Mouse (Mus musculus) liver, embryonic 15.5 days (tissue): ENCODE data around the gene C9. TPM values are rescaled to one million over a fixed set of nuclear protein-coding genes. Genes with fewer than 3 reads are reported as not detected.

Experiments used
- ATAC-seq: fragments of 200-750 bp; cut with Nextera tagmentation; 2 replicates; pipeline ENCODE4 v1.8.0; 2017; ENCODE audit warnings: moderate number of reproducible peaks, mild to moderate bottlenecking, moderate library complexity; ENCODE audit not compliant: insufficient read depth
- H3K27ac ChIP-seq: fragments of 300-500 bp; sonication (generic); replicated peaks from 2 replicates; pipeline ENCODE4 v1.5.1; 2015; ENCODE audit warnings: mild to moderate bottlenecking, inconsistent platforms
- H3K27me3 ChIP-seq: fragments of 300-500 bp; sonication (generic); 2 replicates; pipeline ENCODE4 v1.6.1; 2015; ENCODE audit warnings: mild to moderate bottlenecking, inconsistent platforms
- H3K36me3 ChIP-seq: fragments of 300-500 bp; sonication (generic); replicated peaks from 2 replicates; pipeline ENCODE4 v1.6.1; 2015; ENCODE audit warnings: moderate library complexity, mild to moderate bottlenecking, inconsistent platforms
- H3K4me1 ChIP-seq: fragments of 300-500 bp; sonication (generic); replicated peaks from 2 replicates; pipeline ENCODE4 v1.6.1; 2015; ENCODE audit warnings: inconsistent platforms
- H3K4me2 ChIP-seq: fragments of 300-500 bp; sonication (generic); 2 replicates; pipeline ENCODE4 v1.6.1; 2015; ENCODE audit warnings: moderate library complexity, mild to moderate bottlenecking, inconsistent platforms
- H3K4me3 ChIP-seq: fragments of 300-500 bp; sonication (generic); replicated peaks from 2 replicates; pipeline ENCODE4 v1.5.1; 2015; ENCODE audit warnings: mild to moderate bottlenecking, inconsistent platforms
- H3K9ac ChIP-seq: fragments of 300-500 bp; sonication (generic); 2 replicates; pipeline ENCODE4 v1.6.1; 2015; ENCODE audit warnings: moderate library complexity, mild to moderate bottlenecking, inconsistent platforms
- H3K9me3 ChIP-seq: fragments of 300-500 bp; sonication (generic); replicated peaks from 2 replicates; pipeline ENCODE4 v1.6.1; 2016; ENCODE audit warnings: inconsistent platforms
- WGBS: fragments of 180-500 bp; shearing (Covaris S2); methylation state at CpG from one replicate; pipeline ENCODE4 v1.1.7; 2015; ENCODE audit warnings: mixed read lengths; ENCODE audit not compliant: insufficient replicate concordance; 5-methylcytosine and 5-hydroxymethylcytosine counted together
- polyA plus RNA-seq: library from polyadenylated mRNA; unstranded; fragments of >200 nt; fragmentation: Nextera tagmentation; extraction: Ambion mirVana; gene quantifications from 2 replicates; pipeline ENCODE4 v1.2.1, GENCODE M21; 2015

C9 gene
- polyA plus RNA-seq, 1 experiment from 2014 or later = 6.2 TPM

GRCm38 (mm10) chr15:6432411-6432810 lies 12.7 kb upstream of the C9 start:
- Histone ChIP-seq H3K9me3 (no peaks in the 10 kb centered on the region), H3K27me3 (no peaks in the 10 kb centered on the region), H3K4me2 (no peak overlapping the region), H3K36me3 (no peaks in the 10 kb centered on the region), H3K27ac (no peak overlapping the region), H3K4me3 (no peak overlapping the region), H3K4me1 (no peaks in the 10 kb centered on the region), H3K9ac (no peak overlapping the region)
- WGBS = 69% methylated on average over 7 of the region's 7 CpGs
- no peak for ATAC-seq

GRCm38 (mm10) chr15:6435281-6435680 lies 9.8 kb upstream of the C9 start:
- Histone ChIP-seq H3K4me3 (no peak overlapping the region), H3K4me2 (no peak overlapping the region), H3K27ac (no peak overlapping the region), H3K9ac (no peak overlapping the region), H3K27me3 (no peaks in the 10 kb centered on the region), H3K4me1 (no peaks in the 10 kb centered on the region), H3K9me3 (no peaks in the 10 kb centered on the region), H3K36me3 (no peaks in the 10 kb centered on the region)
- ATAC-seq = no peak
- 68% methylated on average over 7 of the region's 7 CpGs for WGBS

GRCm38 (mm10) chr15:6435773-6436172 lies 9.4 kb upstream of the C9 start:
- Histone ChIP-seq H3K4me1 (no peaks in the 10 kb centered on the region), H3K9me3 (no peaks in the 10 kb centered on the region), H3K4me2 (no peak overlapping the region), H3K36me3 (no peaks in the 10 kb centered on the region), H3K4me3 (no peak overlapping the region), H3K9ac (no peak overlapping the region), H3K27me3 (no peaks in the 10 kb centered on the region), H3K27ac (no peak overlapping the region)
- WGBS = 37% methylated on average over 2 of the region's 2 CpGs
- ATAC-seq = no peak

- Histone ChIP-seq H3K4me2 (no peak overlapping the region), H3K4me3 (no peak overlapping the region)
Observed at GRCm38 (mm10) chr15:6438685-6439084, 6.4 kb upstream of the C9 start.

GRCm38 (mm10) chr15:6444452-6444851 lies 675 bp upstream of the C9 start:
- Histone ChIP-seq H3K4me1 (no peaks in the 10 kb centered on the region), H3K27me3 (no peaks in the 10 kb centered on the region), H3K9me3 (no peaks in the 10 kb centered on the region), H3K4me3 (no peak overlapping the region), H3K27ac (no peak overlapping the region), H3K4me2 (no peak overlapping the region), H3K36me3 (no peaks in the 10 kb centered on the region), H3K9ac (no peak overlapping the region)
- WGBS = 71% methylated on average over 2 of the region's 2 CpGs
- no peak for ATAC-seq

More at GRCm38 (mm10) chr15:6438685-6439084, 6.4 kb upstream of the C9 start:
- Histone ChIP-seq H3K4me1 (no peaks in the 10 kb centered on the region), H3K36me3 (no peaks in the 10 kb centered on the region), H3K9me3 (no peaks in the 10 kb centered on the region), H3K27ac (no peak overlapping the region), H3K9ac (no peak overlapping the region), H3K27me3 (no peaks in the 10 kb centered on the region)
- WGBS = 63% methylated on average over 3 of the region's 3 CpGs
- no peak for ATAC-seq

GRCm38 (mm10) chr15:6446181-6446580 lies 1.1 kb downstream of the C9 start:
- Histone ChIP-seq H3K27me3 (no peaks in the 10 kb centered on the region), H3K9ac (no peak overlapping the region), H3K4me2 (no peak overlapping the region), H3K36me3 (no peaks in the 10 kb centered on the region), H3K4me3 (no peak overlapping the region), H3K27ac (no peak overlapping the region), H3K9me3 (no peaks in the 10 kb centered on the region), H3K4me1 (no peaks in the 10 kb centered on the region)
- WGBS = 37% methylated on average over 1 of the region's 1 CpGs
- ATAC-seq = no peak

- Histone ChIP-seq H3K36me3 (no peaks in the 10 kb centered on the region), H3K4me1 (no peaks in the 10 kb centered on the region), H3K9ac (no peak overlapping the region), H3K27ac (no peak overlapping the region), H3K4me3 (no peak overlapping the region), H3K27me3 (no peaks in the 10 kb centered on the region), H3K9me3 (no peaks in the 10 kb centered on the region), H3K4me2 (no peak overlapping the region)
- WGBS = 44% methylated on average over 9 of the region's 9 CpGs
- no peak for ATAC-seq
Observed at GRCm38 (mm10) chr15:6448892-6449291, 3.8 kb downstream of the C9 start.

GRCm38 (mm10) chr15:6454461-6454860 lies 9.3 kb downstream of the C9 start:
- no peak overlapping the region for H3K4me2 ChIP-seq

GRCm38 (mm10) chr15:6461381-6461780 lies 16.3 kb downstream of the C9 start:
- ATAC-seq = no peak
- no peak overlapping the region for H3K9ac ChIP-seq
- H3K27me3 ChIP-seq = no peaks in the 10 kb centered on the region
- no peak overlapping the region for H3K4me3 ChIP-seq
- no peaks in the 10 kb centered on the region for H3K36me3 ChIP-seq
- no peak overlapping the region for H3K27ac ChIP-seq
- no peaks in the 10 kb centered on the region for H3K9me3 ChIP-seq
- no peaks in the 10 kb centered on the region for H3K4me1 ChIP-seq
- H3K4me2 ChIP-seq = no peak overlapping the region
- 70% methylated on average over 8 of the region's 8 CpGs for WGBS

More at GRCm38 (mm10) chr15:6454461-6454860, 9.3 kb downstream of the C9 start:
- Histone ChIP-seq H3K9me3 (no peaks in the 10 kb centered on the region), H3K27me3 (no peaks in the 10 kb centered on the region), H3K36me3 (no peaks in the 10 kb centered on the region), H3K27ac (no peak overlapping the region), H3K4me3 (no peak overlapping the region), H3K9ac (no peak overlapping the region), H3K4me1 (no peaks in the 10 kb centered on the region)
- no peak for ATAC-seq
- 63% methylated on average over 2 of the region's 2 CpGs for WGBS

GRCm38 (mm10) chr15:6463361-6463923 lies 18.3 kb downstream of the C9 start:
- H3K36me3 ChIP-seq = no peaks in the 10 kb centered on the region
- H3K27me3 ChIP-seq = no peaks in the 10 kb centered on the region
- no peaks in the 10 kb centered on the region for H3K9me3 ChIP-seq
- no peak for ATAC-seq
- no peak overlapping the region for H3K4me3 ChIP-seq
- 64% methylated on average over 3 of the region's 3 CpGs for WGBS
- H3K4me2 ChIP-seq = no peak overlapping the region
- no peak overlapping the region for H3K27ac ChIP-seq
- no peak overlapping the region for H3K9ac ChIP-seq
- no peaks in the 10 kb centered on the region for H3K4me1 ChIP-seq

- Histone ChIP-seq H3K9me3 (no peaks in the 10 kb centered on the region), H3K27me3 (no peaks in the 10 kb centered on the region), H3K9ac (no peak overlapping the region), H3K27ac (no peak overlapping the region), H3K4me3 (no peak overlapping the region), H3K4me2 (no peak overlapping the region), H3K4me1 (no peaks in the 10 kb centered on the region), H3K36me3 (no peaks in the 10 kb centered on the region)
- no peak for ATAC-seq
- WGBS = 70% methylated on average over 10 of the region's 10 CpGs
Observed at GRCm38 (mm10) chr15:6466995-6467394, 21.9 kb downstream of the C9 start.

GRCm38 (mm10) chr15:6468845-6469244 lies 23.7 kb downstream of the C9 start:
- Histone ChIP-seq H3K27me3 (no peaks in the 10 kb centered on the region), H3K4me2 (no peak overlapping the region), H3K36me3 (no peaks in the 10 kb centered on the region), H3K9ac (no peak overlapping the region), H3K9me3 (no peaks in the 10 kb centered on the region), H3K27ac (no peak overlapping the region), H3K4me1 (no peaks in the 10 kb centered on the region), H3K4me3 (no peak overlapping the region)
- no peak for ATAC-seq
- WGBS = 76% methylated on average over 1 of the region's 1 CpGs
